Mouse (Mus musculus): Measurements from ENCODE around the gene Abcb5. TPM values are rescaled to one million over a fixed set of nuclear protein-coding genes. Genes with fewer than 3 reads are reported as not detected.
"Not testable (repeated sequence)": the region's sequence is repeated elsewhere in the genome, so short reads cannot be mapped to it uniquely, and the experiment has no call there.

Abcb5 gene
- not detected in 2 replicates for total RNA-seq (2017)

GRCm38 (mm10) chr12:118966321-118966720, at the start of gene Abcb5:
Gene Abcb5, minus strand, starts transcription at chr12:118966421.
- ATAC-seq (ENCODE audit: extremely low read depth, insufficient number of reproducible peaks, low FRiP score, poor library complexity, severe bottlenecking), result no peak

GRCm38 (mm10) chr12:118999230-118999629, 33.0 kb upstream of the Abcb5 start:
- no peak for ATAC-seq (ENCODE audit: extremely low read depth, insufficient number of reproducible peaks, low FRiP score, poor library complexity, severe bottlenecking)

GRCm38 (mm10) chr12:118994328-118995166, 28.3 kb upstream of the Abcb5 start:
- ATAC-seq (ENCODE audit: extremely low read depth, insufficient number of reproducible peaks, low FRiP score, poor library complexity, severe bottlenecking), result no peak

- no peak for ATAC-seq (ENCODE audit: extremely low read depth, insufficient number of reproducible peaks, low FRiP score, poor library complexity, severe bottlenecking)
Measured at GRCm38 (mm10) chr12:118984852-118985251, 18.6 kb upstream of the Abcb5 start.

DNA sequence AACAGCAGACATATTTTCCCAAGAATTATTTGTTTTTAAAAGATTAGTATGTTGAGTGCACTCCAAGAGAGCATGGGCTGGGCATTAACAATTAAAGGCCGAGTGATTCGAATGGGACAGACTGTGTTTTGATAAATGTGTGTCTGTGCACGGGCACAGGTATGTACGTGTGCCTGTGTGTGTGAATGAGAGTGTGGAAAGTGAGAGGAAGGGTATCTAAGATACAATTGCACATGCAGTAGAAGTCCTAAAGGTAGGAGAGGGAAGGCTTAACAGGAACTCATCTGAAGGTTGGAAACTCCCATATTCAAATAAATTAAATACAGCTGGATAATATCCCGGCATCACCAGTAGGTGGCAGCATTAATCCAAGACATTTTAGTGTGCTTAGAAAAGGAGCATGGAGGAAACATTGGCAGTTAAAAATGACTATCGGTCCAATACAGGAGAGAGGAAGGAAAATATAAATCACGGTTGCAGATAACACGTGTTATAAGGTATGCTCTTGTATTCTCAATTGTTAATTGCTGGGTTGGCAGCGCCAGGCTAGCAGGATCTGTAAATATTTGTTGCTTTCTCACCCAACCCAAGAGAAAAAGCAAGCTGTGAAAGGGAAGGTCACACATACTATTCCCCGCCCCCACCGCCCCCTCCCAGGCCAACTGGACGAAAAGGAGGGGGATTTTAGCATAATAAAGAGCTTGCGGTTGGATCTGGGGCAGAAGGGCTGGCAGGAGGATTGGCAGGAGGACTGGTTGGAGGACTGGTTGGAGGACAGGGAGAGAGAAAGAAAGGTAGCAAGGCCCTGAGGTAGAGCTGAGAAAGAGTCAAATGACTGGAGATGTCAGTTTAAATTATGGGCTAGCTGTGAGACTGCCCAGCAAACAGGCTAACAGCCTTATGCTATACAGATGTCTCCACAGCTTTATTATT, 35.6 kb downstream of the Abcb5 start:
- no peak for ATAC-seq (ENCODE audit: extremely low read depth, insufficient number of reproducible peaks, low FRiP score, poor library complexity, severe bottlenecking)

DNA sequence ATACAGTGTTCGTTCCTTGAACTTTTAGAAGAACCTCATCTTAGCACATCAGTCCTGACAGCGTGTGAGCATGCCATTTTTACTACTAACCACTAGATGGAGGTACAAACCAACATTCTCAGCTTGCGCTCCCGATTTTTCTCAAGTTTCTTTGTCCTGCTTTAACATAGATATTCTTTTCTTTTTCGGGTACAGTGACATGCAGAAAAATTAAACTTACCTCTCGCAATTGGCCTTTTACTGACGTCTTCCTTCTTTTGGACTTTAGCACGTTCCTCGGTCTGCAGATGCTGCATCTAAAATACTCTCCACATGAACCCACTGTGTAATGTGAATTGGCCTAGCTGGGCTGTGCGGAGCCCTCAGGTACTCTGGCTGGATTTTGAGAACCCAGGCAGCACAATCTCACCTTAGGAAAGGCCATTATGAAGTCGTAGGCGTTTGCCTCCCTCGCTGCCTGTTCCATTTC, 39.4 kb downstream of the Abcb5 start:
- ATAC-seq (ENCODE audit: extremely low read depth, insufficient number of reproducible peaks, low FRiP score, poor library complexity, severe bottlenecking), result no peak

DNA sequence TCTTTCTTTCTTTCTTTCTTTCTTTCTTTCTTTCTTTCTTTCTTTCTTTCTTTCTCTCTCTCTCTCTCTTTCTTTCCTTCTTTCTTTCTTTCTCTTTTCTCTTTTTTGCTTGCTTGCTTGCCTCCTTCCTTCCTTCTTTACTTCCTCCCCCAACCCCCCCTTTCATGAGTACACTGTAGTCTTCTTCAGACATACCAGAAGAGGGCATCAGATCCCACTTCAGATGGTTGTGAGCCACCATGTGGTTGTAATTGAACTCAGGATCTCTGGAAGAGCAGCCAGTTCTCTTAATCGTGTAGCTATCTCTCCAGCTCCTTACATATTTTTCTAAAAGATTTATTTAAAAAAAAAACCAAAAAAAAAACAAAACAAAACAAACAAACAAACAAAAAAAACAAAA, 42.3 kb downstream of the Abcb5 start:
- ATAC-seq (ENCODE audit: extremely low read depth, insufficient number of reproducible peaks, low FRiP score, poor library complexity, severe bottlenecking), result not testable (repeated sequence)

- ATAC-seq (ENCODE audit: extremely low read depth, insufficient number of reproducible peaks, low FRiP score, poor library complexity, severe bottlenecking), result no peak
Measured at GRCm38 (mm10) chr12:118917771-118918170, 48.5 kb downstream of the Abcb5 start.

GRCm38 (mm10) chr12:118910360-118910759, 55.9 kb downstream of the Abcb5 start:
- ATAC-seq (ENCODE audit: extremely low read depth, insufficient number of reproducible peaks, low FRiP score, poor library complexity, severe bottlenecking), result no peak

GRCm38 (mm10) chr12:118902249-118902648, 64.0 kb downstream of the Abcb5 start:
- no peak for ATAC-seq (ENCODE audit: extremely low read depth, insufficient number of reproducible peaks, low FRiP score, poor library complexity, severe bottlenecking)

DNA sequence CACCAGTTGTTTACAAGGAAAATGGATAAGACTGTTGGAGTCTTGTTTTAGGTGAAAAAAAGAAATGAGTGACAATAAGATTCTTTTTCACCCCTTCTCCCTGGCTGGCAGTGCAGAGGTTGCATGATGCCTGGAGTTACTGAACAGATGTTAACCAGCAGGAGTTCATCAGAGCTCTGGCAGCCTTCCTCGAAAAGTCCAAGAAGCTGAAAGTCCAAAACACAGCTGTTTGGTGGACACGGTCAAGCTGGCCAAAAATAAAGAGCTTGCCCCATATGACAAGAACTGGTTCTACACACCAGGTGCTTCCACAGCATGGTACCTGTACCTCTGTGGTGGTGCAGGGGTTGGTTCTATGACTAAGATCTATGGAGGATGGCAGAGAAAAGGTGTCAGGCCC, 78.3 kb downstream of the Abcb5 start:
- no peak for ATAC-seq (ENCODE audit: extremely low read depth, insufficient number of reproducible peaks, low FRiP score, poor library complexity, severe bottlenecking)

- no peak for ATAC-seq (ENCODE audit: extremely low read depth, insufficient number of reproducible peaks, low FRiP score, poor library complexity, severe bottlenecking)
Measured at GRCm38 (mm10) chr12:118882790-118883189, 83.4 kb downstream of the Abcb5 start.

DNA sequence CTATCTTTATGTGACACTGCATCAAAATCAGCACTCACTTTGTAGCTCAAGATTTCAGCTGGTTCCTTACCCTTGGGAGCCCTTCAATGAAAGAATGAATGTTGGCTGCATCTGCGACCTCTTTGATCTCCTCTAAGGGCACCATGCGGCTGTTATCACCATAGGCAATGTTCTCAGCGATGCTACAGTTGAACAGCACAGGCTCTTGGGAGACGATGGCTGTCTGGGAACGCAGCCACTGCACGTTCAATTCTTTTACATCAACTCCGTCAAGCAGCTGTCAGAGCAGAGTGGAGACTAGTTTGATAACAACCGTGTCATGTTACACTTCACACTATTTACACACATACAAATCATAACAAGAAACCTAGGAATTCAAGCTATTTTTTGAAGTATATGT, 93.5 kb downstream of the Abcb5 start:
- no peak for ATAC-seq (ENCODE audit: extremely low read depth, insufficient number of reproducible peaks, low FRiP score, poor library complexity, severe bottlenecking)

DNA sequence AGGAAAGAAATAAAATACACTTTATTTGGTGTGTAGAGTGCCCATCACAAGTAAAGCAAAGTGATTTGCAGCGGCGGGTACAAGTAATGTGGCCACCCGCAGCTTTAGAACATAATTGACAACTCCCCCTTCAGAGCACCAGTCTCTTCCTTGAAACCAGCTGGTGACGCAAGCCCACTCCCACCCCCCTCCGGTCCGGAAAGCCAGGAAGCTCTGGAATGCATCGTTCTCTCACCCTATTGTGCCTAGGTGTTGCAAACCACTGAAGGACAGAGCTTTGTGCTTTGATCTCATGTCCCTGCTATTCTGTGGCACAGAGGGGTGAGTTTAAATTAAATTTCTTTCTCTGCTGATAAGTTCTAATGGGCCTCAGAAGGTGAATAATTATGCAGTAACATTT, 110.1 kb downstream of the Abcb5 start:
- ATAC-seq (ENCODE audit: extremely low read depth, insufficient number of reproducible peaks, low FRiP score, poor library complexity, severe bottlenecking), result no peak

GRCm38 (mm10) chr12:118854831-118855453, 111.3 kb downstream of the Abcb5 start:
- ATAC-seq (ENCODE audit: extremely low read depth, insufficient number of reproducible peaks, low FRiP score, poor library complexity, severe bottlenecking), result no peak

GRCm38 (mm10) chr12:118854401-118854800, 111.8 kb downstream of the Abcb5 start:
- ATAC-seq (ENCODE audit: extremely low read depth, insufficient number of reproducible peaks, low FRiP score, poor library complexity, severe bottlenecking), result no peak

DNA sequence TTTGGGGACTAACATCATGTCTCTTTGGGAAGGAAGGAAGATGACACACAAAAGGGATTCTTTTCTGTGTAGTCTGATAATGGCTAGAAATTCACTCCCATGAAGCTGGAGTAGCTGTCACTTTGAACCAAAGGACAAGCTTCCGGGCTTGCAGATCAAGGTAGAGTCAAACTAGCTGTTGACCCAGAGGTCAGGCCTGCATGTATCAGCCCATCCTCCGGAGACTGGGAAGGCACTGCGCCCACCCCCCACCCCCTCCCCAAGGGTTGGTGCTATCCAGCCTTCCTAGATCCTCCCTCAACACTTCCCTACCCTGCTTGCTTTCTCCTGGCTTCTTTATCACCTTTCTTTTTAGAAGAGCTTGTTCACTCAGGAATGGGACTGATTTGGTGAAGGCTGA, 112.9 kb downstream of the Abcb5 start:
- ATAC-seq (ENCODE audit: extremely low read depth, insufficient number of reproducible peaks, low FRiP score, poor library complexity, severe bottlenecking), result no peak

DNA sequence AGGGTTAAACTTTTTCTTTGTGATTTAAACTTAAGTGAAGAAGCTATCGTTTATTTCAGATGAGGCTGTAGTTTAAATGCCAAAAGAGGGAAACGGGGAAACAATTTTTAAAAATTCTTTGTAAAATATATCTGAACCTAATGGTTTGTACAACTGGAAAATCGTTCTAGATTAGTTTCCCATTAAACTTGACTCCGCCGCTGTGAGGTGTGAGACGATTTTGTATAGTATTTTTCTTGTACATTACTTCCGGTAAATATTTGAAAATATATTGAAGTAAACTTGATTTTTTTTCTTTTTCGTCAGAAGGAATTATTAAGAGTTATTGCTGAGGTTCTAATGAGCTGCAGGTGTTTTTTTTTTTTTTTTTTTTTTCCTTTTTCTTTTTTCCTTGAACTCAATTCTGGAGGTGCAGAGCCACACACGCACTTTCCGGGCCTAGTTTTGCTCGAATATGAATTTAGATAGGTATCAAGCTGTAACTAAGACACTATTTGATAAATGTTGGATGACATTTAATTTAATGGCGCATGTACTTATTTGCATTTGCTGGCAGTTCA, 115.3 kb downstream of the Abcb5 start:
- ATAC-seq (ENCODE audit: extremely low read depth, insufficient number of reproducible peaks, low FRiP score, poor library complexity, severe bottlenecking), result no peak

DNA sequence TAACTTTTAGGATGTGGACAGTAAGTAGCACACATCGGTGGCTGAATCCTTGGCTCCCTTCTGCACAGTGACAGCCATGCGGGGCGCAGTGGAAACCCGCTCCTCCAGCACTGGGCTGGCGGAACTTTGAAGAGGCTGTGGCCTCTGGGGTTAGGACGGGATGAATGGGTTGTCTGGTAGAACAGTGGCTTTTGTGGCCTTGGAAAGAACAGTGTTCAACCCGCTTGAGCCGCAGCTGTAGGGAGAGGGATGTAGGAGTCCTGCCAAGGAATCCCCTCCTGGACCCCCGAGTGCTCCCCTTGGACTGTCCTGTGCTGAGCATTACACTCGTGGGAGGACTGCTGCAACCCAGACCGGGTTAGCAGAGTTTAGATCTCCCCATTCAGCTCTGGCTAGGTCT, 116.2 kb downstream of the Abcb5 start:
- ATAC-seq (ENCODE audit: extremely low read depth, insufficient number of reproducible peaks, low FRiP score, poor library complexity, severe bottlenecking), result no peak

All from neutrophil, adult 5-6 weeks (primary cell).